Mouse (Mus musculus) retina, postnatal 7 days (tissue): ENCODE measurements around the gene Calcoco1.

Experiments used
- DNase-seq: peaks from one replicate; pipeline ENCODE4 v3.0.0-alpha.2; 2012; ENCODE audit warnings: low read depth, low spot score

The Calcoco1 gene

GRCm38 (mm10) chr15:102721980-102722475 lies at the start of gene Calcoco1:
Gene Calcoco1, minus strand, starts transcription at chr15:102722178.
- peak; percentile 92 for DNase-seq

GRCm38 (mm10) chr15:102770866-102771265 lies 48.9 kb upstream of the Calcoco1 start:
- DNase-seq: no peak

DNA sequence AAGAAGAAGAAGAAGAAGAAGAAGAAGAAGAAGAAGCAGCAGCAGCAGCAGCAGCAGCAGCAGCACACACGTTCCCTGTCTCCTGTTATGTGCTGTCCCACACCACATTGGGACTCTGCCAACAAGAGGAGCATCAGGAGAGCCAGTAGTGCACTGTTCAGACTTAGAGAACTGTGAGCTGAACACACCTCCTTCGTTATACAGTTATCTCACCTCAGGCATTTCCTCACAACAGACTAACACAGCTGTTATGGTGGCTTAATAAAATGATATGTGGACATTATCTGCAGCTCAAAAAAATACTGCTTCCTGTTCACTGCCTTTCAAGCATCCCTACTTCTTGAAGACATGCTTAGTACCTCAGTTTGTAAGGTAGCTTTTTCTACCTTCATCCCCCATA lies 43.2 kb upstream of the Calcoco1 start:
- no peak for DNase-seq

DNA sequence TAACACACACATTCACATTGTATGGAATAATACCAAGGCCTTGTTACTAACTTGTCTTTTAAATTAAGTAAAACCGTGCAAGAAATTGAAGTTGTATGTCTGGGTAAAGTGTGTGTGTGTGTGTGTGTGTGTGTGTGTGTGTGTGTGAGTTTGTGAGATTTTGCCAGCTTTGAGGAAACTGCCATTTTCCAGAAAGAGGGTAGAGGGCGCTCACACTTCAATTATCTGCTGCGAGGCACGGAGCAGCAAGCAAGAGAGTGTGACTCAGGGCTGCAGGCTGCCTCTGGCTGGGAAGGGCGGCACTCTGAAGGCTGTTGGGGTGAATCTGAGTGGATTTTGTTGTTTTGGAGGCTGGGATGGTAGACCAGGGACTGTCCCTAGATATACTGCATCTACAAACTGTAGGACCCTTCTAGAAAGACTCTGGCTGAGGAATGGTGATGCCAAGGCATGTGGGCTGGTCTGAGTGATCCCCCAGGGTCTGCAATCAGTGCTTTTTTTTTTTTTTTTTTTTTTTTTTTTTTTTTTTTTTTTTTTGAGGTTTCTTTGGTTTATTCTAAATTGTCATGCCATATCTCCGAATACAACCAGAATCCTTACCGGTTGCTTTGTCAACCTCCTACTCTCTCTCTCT lies 39.9 kb upstream of the Calcoco1 start:
- peak; percentile 41 for DNase-seq

DNA sequence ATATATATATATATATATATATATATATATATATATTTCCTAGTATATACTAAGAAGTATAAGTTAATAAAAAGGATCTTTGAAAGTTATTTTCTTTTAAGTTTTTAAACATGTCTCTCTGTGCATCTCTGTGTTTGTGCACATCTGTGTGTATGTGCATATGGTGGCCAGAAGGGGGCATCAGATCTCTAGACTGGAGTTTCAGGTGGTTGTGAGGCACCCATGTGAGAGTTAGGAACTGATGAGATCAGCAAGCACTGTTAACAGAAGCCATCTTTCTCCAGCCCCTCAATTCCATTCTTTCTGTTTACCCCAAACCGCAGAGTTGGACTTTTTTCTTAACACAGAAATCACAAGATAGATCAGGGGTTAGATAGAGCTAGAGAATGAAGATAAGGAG lies 35.7 kb upstream of the Calcoco1 start:
- no peak for DNase-seq

DNA sequence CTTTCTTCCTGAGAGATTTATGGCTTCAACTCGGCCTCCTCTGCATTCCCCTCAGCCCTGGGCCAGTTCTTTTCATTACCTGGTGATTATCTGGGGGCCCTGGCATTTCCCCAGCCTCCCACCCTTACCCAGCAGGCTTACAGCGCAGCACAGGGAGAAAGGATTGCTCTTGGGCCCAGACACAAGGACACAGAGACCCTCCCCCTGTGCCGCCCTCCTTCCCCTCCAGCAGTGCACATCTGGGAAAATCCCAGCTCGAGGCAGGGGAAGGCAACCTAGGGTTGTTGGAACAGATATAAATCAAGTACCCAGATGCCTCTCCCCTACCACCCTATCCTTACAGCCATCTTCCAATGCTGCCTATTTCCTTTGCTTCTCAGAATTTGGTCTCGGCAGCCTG lies 33.1 kb upstream of the Calcoco1 start:
- no peak for DNase-seq

GRCm38 (mm10) chr15:102754361-102754760 lies 32.4 kb upstream of the Calcoco1 start:
- DNase-seq: no peak

DNA sequence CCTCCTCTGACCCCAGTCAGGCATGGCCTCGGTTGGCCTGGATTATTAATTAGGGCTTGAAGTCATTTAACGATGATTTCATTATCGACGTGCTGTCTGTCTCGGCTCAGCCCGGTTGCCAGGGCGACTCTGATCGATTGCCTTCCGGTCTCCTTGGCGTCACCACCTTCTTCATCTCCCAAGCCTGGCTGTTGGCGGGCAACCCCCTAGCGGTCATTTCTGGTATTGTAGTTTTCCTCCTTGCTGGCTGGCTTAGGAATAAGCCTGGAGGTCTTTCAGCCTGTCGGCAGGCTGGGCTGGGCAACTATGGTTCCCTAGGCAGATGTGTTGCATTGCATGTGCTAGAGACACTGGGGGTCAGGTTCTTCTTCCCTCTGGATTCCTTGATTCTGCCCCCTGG lies 31.2 kb upstream of the Calcoco1 start:
- peak; percentile 58 for DNase-seq

GRCm38 (mm10) chr15:102752164-102752563 lies 30.2 kb upstream of the Calcoco1 start:
- DNase-seq: no peak

DNA sequence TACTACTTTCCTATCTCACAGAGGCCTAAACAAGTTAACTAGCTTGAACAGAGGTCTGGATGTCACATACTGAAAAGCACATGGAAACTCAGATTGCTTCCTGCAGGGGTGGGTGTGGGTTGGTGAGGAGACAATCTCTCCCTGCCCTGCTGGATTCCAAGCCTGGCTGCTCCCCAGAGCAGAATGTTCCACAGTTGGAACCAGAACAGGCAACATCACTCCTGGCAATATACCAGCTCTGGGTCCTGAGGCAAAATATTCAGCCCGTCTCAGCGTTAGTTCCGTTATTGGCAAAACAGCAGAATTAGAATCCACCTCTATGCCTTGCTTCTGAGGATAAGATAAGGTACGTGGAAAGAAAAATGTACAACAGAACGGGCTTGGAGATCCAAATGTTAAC lies 28.3 kb upstream of the Calcoco1 start:
- no peak for DNase-seq

GRCm38 (mm10) chr15:102749103-102749502 lies 27.1 kb upstream of the Calcoco1 start:
- DNase-seq: no peak

DNA sequence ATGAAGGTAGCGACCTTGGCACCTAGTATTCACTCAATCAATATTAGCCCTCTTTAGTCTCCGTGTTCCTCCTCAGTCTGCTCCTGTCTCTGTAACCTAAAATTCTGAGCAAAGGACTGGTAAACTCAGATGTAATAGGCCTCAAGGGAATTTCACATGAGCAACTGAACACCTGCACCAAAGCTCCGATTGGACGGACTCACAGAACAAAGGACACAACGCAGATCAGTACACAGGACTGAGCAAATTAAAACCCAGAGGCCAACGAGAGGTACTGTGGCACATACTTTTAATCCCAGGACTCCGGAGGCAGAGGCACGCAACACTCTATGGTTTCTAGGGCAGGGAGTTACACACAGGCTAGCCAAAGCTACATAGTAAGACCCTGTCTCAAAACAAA lies 25.9 kb upstream of the Calcoco1 start:
- DNase-seq: no peak

- no peak for DNase-seq
These were observed 25.3 kb upstream of the Calcoco1 start for GRCm38 (mm10) chr15:102747286-102747640.

DNA sequence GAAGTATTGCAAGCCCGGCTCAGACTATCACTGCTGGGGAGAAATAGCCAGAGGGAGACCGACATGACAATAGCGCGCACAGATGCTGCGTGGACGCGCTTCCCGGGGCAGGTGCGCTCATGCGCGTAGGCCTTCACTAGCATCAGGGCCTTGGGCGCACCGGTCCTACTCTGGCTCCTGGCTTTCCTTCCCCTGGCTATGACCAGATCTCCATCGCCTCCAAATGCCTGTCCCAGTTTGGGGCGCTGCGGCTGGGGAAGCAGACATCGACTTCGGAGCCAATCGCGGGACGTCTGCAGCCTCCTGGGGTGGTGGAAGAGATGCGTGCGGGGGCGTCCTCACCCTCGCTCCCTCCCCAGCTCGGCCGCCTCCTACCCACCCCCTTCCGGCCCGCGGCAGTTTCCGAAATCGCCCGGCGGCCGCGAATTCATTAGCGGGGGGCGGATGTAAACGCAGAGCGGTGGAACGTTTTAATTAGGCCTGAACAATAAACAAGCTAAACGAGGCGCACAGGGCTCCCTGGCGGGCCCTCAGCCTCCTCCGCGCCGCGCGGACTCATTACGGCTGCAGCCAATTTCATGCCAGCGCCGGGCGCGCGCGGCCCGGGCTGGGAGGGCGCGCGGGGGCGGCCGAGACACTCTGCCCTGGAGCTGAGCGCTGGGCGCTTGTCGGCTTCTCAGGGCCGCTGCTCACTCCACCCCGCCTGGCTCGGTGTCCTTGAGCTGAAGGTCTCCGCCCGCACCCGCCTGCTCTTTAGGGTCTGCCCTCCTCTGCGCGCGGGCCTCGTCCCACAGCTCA lies 24.7 kb upstream of the Calcoco1 start:
- peak; percentile 31 for DNase-seq

DNA sequence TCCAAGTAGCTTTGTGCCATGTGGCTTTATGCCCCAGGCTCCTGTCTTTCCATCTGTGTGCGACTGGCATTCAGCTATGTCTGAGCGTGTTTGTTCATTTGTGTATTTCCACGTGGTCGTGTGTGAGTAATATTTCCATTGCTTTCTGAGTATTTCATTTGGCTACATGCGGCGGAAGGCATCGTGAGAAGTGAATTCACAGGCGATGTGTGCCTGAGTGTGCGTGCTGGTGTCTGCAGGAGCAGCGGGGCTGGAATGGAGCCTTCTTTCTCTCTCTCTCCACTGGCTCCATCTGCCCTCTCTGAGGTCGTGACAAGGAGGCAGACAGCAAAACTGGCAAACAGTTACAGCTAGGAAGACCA lies 24.1 kb upstream of the Calcoco1 start:
- no peak for DNase-seq

- DNase-seq: no peak
These were observed 23.4 kb upstream of the Calcoco1 start for GRCm38 (mm10) chr15:102745387-102745786.

DNA sequence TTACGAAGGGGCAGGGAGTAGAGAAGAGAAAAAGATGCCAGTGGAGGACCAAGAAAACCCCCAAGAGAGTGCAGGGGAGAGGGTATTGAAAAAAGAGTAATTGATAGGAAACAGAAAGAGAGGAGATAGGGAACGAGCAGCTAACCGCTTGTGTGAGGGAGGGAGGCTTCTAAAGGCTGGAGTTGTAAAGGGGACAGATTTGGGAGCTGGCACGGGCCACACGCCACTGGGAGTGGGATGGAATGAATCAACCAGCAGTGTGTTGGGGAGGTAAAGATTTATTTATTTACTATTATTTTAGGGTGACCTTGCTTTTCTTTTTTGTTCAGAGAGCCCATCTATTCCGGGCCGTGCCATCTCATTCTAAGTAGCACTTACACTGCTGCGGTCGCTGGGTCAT lies 22.9 kb upstream of the Calcoco1 start:
- DNase-seq: no peak

DNA sequence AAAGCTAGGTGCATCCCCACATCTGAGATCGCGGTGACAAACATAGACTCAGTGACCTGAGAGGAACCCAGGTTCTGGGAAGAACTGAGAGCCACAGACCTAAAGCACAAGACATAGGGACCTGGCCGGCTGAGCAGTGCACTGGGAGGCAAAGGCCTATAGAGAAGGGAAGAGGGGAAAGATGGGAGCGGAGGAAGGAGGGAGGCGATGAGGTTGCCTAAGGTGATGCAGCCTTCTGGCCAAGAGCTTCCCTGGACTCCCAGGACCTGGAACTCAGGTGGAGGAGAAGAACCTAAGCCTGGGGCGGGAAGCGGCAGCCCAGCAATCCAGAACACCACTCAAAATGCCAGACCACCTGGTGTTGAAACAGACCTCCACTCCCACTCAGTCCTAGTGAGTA lies 22.4 kb upstream of the Calcoco1 start:
- no peak for DNase-seq

- no peak for DNase-seq
These were observed 22.0 kb upstream of the Calcoco1 start for GRCm38 (mm10) chr15:102743996-102744395.

GRCm38 (mm10) chr15:102743196-102743595 lies 21.2 kb upstream of the Calcoco1 start:
- DNase-seq: no peak

- DNase-seq: peak; percentile 90
These were observed 20.6 kb upstream of the Calcoco1 start for GRCm38 (mm10) chr15:102742589-102742988.

GRCm38 (mm10) chr15:102739520-102740297 lies 17.7 kb upstream of the Calcoco1 start:
- peak; percentile 54 for DNase-seq
